Mouse (Mus musculus) adrenal gland (tissue): ENCODE measurements around the gene Med31.
"Not testable (repeated sequence)": the region's sequence is repeated elsewhere in the genome, so short reads cannot be mapped to it uniquely, and the experiment has no call there.

Experiments used
- intact Hi-C: fragments of 180-260 bp; cut with DNase I; formaldehyde crosslinking; loops from one replicate; pipeline ENCODE4 v1.15.1; 2025

The Med31 gene

GRCm38 (mm10) chr11:72206341-72207203 is 8.8 kb downstream of the Med31 start, which contains the start of gene Gm43951:
Gene Gm43951, minus strand, starts transcription at chr11:72206840.
- intact Hi-C loops = loop anchor here (5.0 kb wide), 1 partner anchor 154 kb away; no protein-coding TSS in a partner anchor

GRCm38 (mm10) chr11:72205256-72205655 is 10.1 kb downstream of the Med31 start:
- intact Hi-C loops = loop anchor here (5.0 kb wide), 1 partner anchor 153 kb away; no protein-coding TSS in a partner anchor

GRCm38 (mm10) chr11:72203440-72203839 is 12.0 kb downstream of the Med31 start:
- intact Hi-C loops = no loop called here

GRCm38 (mm10) chr11:72196506-72196905 is 18.9 kb downstream of the Med31 start:
- intact Hi-C loops = no loop called here

- intact Hi-C loops = no loop called here
Measured at GRCm38 (mm10) chr11:72194259-72194658, 21.1 kb downstream of the Med31 start.

- intact Hi-C loops = no loop called here
Measured at GRCm38 (mm10) chr11:72190857-72191256, 24.5 kb downstream of the Med31 start.

- intact Hi-C loops = no loop called here
Measured at GRCm38 (mm10) chr11:72184252-72184651, 31.1 kb downstream of the Med31 start.

- intact Hi-C loops = no loop called here
Measured at GRCm38 (mm10) chr11:72181136-72181535, 34.3 kb downstream of the Med31 start.

GRCm38 (mm10) chr11:72180556-72180955 is 34.8 kb downstream of the Med31 start:
- intact Hi-C loops = no loop called here

GRCm38 (mm10) chr11:72176553-72176952 is 38.8 kb downstream of the Med31 start:
- intact Hi-C loops = no loop called here

- intact Hi-C loops = no loop called here
Measured at GRCm38 (mm10) chr11:72175966-72176365, 39.4 kb downstream of the Med31 start.

- intact Hi-C loops = no loop called here
Measured at GRCm38 (mm10) chr11:72174721-72175120, 40.7 kb downstream of the Med31 start.

GRCm38 (mm10) chr11:72173506-72173905 is 41.9 kb downstream of the Med31 start:
- intact Hi-C loops = no loop called here

- intact Hi-C loops = not testable (repeated sequence)
Measured at GRCm38 (mm10) chr11:72171906-72172305, 43.5 kb downstream of the Med31 start.

GRCm38 (mm10) chr11:72169871-72170270 is 45.5 kb downstream of the Med31 start:
- intact Hi-C loops = no loop called here

GRCm38 (mm10) chr11:72163198-72163597 is 52.2 kb downstream of the Med31 start:
- intact Hi-C loops = no loop called here
